Mouse (Mus musculus) E14TG2a.4 (cell line): ENCODE results near the gene Krt86.

Experiments used
- CTCF ChIP-seq: conservative IDR thresholded peaks from 2 replicates; pipeline ENCODE4 v1.5.1; 2014; ENCODE audit warnings: low read length
- NANOG ChIP-seq: IDR thresholded peaks from 2 replicates; pipeline ENCODE4 v1.6.1; 2014; ENCODE audit warnings: borderline replicate concordance, low read length, mixed read lengths
- POU5F1 ChIP-seq: IDR thresholded peaks from 2 replicates; pipeline ENCODE4 v1.6.1; 2014; ENCODE audit warnings: low read length, borderline replicate concordance

DNA sequence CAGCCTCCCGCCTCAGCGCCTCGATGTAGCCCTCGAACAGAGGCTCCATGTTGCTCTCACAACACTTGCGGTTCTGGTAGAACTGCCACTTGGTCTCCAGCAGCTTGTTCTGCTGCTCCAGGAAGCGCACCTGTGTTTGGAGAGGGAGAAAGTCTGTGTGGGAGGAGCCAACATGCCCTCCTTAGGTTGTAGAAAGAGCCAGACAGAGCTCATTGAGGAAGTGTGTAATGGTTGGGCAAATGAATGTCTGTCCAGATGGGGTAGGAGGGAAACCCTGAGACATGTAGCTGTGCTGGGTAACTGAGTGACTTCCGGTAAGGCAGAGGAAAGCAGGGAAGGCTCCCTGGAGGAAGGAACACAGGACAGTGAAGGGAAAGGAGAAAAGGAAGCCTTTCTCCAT, 36.7 kb upstream of the Krt86 start:
- TF ChIP-seq CTCF = no peak
- no peak for TF ChIP-seq NANOG
- no peak for TF ChIP-seq POU5F1
